Mouse (Mus musculus): ENCODE measurements around the gene Ppp1r21. TPM values are rescaled to one million over a fixed set of nuclear protein-coding genes. Genes with fewer than 3 reads are reported as not detected.

The Ppp1r21 gene
- polyA plus RNA-seq, 1 experiment from 2014 or later = 17.0 TPM

DNA sequence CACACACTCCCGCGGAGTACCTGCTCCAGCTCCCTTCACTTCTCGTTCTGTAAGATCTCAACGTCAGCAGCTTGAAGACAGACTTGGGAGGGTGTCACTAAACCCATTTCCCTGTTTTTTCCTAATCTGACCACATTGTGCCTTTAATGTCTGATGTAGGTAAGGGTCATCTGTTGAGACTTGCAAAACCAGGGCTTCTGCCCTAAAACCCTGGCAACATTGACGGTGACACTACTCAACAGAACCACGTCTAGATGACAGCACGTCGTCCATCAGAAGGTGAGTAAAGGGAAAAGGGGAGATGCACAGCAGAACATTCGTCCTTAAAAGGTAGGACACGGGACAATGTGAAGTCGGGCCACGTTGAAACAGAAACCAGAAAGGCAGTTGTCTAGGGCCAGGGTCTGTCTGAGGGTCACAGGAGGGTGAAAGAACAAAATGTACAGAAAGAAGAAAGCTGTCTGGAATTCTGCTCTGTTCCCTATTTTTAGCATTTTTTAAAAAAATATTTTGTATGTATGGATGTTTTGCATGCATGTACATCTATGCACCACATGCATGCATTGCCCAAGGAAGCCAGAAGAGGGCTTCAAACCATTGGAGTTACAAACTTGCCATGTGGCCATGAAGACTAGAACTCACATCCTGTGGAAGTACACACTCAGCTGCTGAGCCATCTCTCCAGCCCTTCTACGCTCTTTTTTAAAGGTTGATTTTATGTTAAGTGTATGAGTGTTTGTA is 38.4 kb upstream of the Ppp1r21 start:
- H3K9ac ChIP-seq (ENCODE audit: low read length) = no peak overlapping the region
- 95% methylated on average over 13 of the region's 13 CpGs for WGBS
- no peaks in the 10 kb centered on the region for H3K9me3 ChIP-seq (ENCODE audit: control insufficient read depth, low read length)
- H3K4me1 ChIP-seq (ENCODE audit: control insufficient read depth in 2 of 2, insufficient read depth in 2 of 2, low read length in 2 of 2) = peaks cover 6 to 10% of the 10 kb centered on the region in 2 experiments; a peak in 2 of 4 replicates
- ATAC-seq (ENCODE audit: insufficient number of reproducible peaks, insufficient read depth, low FRiP score, low read depth) = no peak
- H3K36me3 ChIP-seq (ENCODE audit: control insufficient read depth, insufficient read depth, low read length) = peaks cover 21% of the 10 kb centered on the region
- no peak overlapping the region for H3K4me3 ChIP-seq (ENCODE audit: control insufficient read depth in 1 of 2, insufficient read depth in 1 of 2, low read depth in 1 of 2, low read length in 2 of 2)
- H3K27me3 ChIP-seq (ENCODE audit: control insufficient read depth, insufficient read depth, low read length) = no peaks in the 10 kb centered on the region
- H3K27ac ChIP-seq (replicated peaks in 1 of 2; ENCODE audit: control insufficient read depth in 1 of 2, insufficient read depth in 1 of 2, low read depth in 2 of 2, low read length in 2 of 2) = no peak overlapping the region
- no peak overlapping the region for H3K4me2 ChIP-seq (ENCODE audit: low read length)

DNA sequence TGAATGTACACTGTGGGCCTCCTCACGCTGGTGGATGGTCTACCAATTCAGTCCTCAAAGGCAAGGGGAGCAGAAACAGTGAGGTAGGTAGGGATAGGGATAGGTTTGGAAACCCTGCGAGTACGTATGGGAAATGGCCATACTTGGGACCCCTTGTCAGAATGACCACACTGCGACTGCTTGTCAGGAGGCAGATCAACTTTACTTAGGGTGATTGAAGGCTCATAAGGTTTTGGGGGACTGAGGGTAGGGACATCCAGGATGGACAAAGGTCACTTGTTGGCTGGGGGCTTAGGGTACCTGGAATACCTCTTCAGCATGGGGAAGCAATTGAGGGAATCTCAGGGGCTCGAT is 37.8 kb upstream of the Ppp1r21 start:
- Histone ChIP-seq H3K4me2 (ENCODE audit: low read length) (no peak overlapping the region), H3K9me3 (ENCODE audit: control insufficient read depth, low read length) (no peaks in the 10 kb centered on the region), H3K36me3 (ENCODE audit: control insufficient read depth, insufficient read depth, low read length) (peaks cover 16% of the 10 kb centered on the region), H3K4me3 (ENCODE audit: control insufficient read depth in 1 of 2, insufficient read depth in 1 of 2, low read depth in 1 of 2, low read length in 2 of 2) (no peak overlapping the region), H3K27ac (replicated peaks in 1 of 2; ENCODE audit: control insufficient read depth in 1 of 2, insufficient read depth in 1 of 2, low read depth in 2 of 2, low read length in 2 of 2) (no peak overlapping the region), H3K9ac (ENCODE audit: low read length) (no peak overlapping the region), H3K27me3 (ENCODE audit: control insufficient read depth, insufficient read depth, low read length) (no peaks in the 10 kb centered on the region), H3K4me1 (ENCODE audit: control insufficient read depth in 2 of 2, insufficient read depth in 2 of 2, low read length in 2 of 2) (peaks cover 6 to 10% of the 10 kb centered on the region in 2 experiments; a peak in 2 of 4 replicates)
- no peak for ATAC-seq (ENCODE audit: insufficient number of reproducible peaks, insufficient read depth, low FRiP score, low read depth)
- WGBS = 95% methylated on average over 5 of the region's 5 CpGs

DNA sequence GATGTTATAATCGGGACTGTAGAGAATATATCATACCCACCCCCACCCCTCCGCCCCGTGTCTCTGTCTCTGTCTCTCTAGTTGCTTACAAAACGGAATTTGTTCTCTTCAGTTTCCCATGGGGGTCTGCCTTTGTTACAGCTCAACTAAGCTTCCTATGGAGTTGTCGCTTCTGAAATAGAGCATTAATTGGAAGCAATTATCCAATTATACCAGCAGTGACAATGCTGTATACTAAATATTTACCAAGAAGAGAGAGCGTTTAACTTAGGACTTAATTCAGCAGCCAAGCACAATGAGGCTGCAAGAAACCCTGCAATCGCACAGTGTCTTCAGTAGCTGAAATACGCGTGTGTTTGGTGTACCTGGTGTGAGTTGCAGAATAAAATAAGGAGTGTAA is 36.4 kb upstream of the Ppp1r21 start:
- Histone ChIP-seq H3K27ac (replicated peaks in 1 of 2; ENCODE audit: control insufficient read depth in 1 of 2, insufficient read depth in 1 of 2, low read depth in 2 of 2, low read length in 2 of 2) (no peak overlapping the region), H3K4me3 (ENCODE audit: control insufficient read depth in 1 of 2, insufficient read depth in 1 of 2, low read depth in 1 of 2, low read length in 2 of 2) (no peak overlapping the region), H3K27me3 (ENCODE audit: control insufficient read depth, insufficient read depth, low read length) (no peaks in the 10 kb centered on the region), H3K36me3 (ENCODE audit: control insufficient read depth, insufficient read depth, low read length) (peaks cover 13% of the 10 kb centered on the region), H3K9ac (ENCODE audit: low read length) (no peak overlapping the region), H3K4me2 (ENCODE audit: low read length) (no peak overlapping the region), H3K9me3 (ENCODE audit: control insufficient read depth, low read length) (no peaks in the 10 kb centered on the region), H3K4me1 (ENCODE audit: control insufficient read depth in 2 of 2, insufficient read depth in 2 of 2, low read length in 2 of 2) (peaks cover 6 to 10% of the 10 kb centered on the region in 2 experiments; a peak in 2 of 4 replicates)
- ATAC-seq (ENCODE audit: insufficient number of reproducible peaks, insufficient read depth, low FRiP score, low read depth) = no peak
- 89% methylated on average over 9 of the region's 9 CpGs for WGBS

DNA sequence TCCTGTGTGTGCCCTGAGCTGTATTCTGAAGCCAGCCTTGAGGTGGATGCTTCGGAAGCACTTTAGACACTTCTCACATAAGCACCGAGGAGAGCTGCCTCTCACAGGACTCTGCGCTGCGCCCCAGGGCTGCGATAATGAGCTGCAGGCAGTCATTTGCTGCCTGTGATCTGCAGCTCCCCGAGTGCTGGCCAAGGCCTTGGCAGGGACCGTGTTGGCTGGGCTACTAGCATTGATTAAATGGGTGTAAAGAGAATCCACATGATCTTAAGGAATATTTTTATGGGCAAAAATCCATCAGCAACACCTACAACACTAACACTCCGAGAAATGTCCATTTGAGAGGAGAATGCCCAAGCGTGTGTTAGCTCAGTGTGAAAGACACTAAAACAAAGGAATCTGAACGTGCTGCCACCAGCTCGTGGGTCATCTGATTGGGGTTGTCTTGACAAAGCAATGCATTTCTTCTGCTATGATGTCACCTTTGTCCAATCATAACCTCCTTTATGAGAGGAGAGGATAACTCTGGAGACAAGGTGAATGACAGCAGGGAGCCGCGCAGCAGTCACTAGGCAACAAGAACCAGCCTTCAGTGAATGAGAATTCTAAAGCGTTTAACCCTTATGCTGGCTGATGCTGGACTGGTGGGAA is 35.7 kb upstream of the Ppp1r21 start:
- no peaks in the 10 kb centered on the region for H3K27me3 ChIP-seq (ENCODE audit: control insufficient read depth, insufficient read depth, low read length)
- no peak overlapping the region for H3K9ac ChIP-seq (ENCODE audit: low read length)
- H3K4me3 ChIP-seq (ENCODE audit: control insufficient read depth in 1 of 2, insufficient read depth in 1 of 2, low read depth in 1 of 2, low read length in 2 of 2) = no peak overlapping the region
- peaks cover 10% of the 10 kb centered on the region for H3K36me3 ChIP-seq (ENCODE audit: control insufficient read depth, insufficient read depth, low read length)
- H3K9me3 ChIP-seq (ENCODE audit: control insufficient read depth, low read length) = no peaks in the 10 kb centered on the region
- H3K27ac ChIP-seq (replicated peaks in 1 of 2; ENCODE audit: control insufficient read depth in 1 of 2, insufficient read depth in 1 of 2, low read depth in 2 of 2, low read length in 2 of 2) = no peak overlapping the region
- 43% methylated on average over 14 of the region's 14 CpGs for WGBS
- H3K4me2 ChIP-seq (ENCODE audit: low read length) = peak overlapping the region; percentile 21; the same call in 1 of the 2 replicates
- ATAC-seq (ENCODE audit: insufficient number of reproducible peaks, insufficient read depth, low FRiP score, low read depth) = no peak
- H3K4me1 ChIP-seq (ENCODE audit: control insufficient read depth in 2 of 2, insufficient read depth in 2 of 2, low read length in 2 of 2) = peaks cover 6 to 10% of the 10 kb centered on the region in 2 experiments; a peak in 2 of 4 replicates

DNA sequence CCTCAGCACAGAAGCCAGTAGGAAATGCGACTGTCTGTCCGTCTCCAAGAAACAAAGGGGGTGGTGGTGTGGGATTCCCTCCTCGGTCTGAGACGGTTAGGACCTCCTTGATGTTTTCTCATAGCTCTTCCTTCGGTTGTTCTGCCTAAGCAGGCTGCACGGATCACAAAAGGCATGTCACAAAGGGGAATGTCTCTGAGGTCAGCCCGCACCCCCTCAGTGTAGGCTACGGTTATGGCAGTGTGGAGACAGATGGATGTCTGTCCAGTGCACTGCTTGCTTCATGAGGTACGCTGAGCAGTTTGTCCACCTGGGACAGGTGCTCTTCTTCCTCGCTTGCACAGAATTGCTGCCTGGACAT is 35.2 kb upstream of the Ppp1r21 start:
- Histone ChIP-seq H3K4me1 (ENCODE audit: control insufficient read depth in 2 of 2, insufficient read depth in 2 of 2, low read length in 2 of 2) (peaks cover 6 to 10% of the 10 kb centered on the region in 2 experiments; a peak in 2 of 4 replicates), H3K27me3 (ENCODE audit: control insufficient read depth, insufficient read depth, low read length) (no peaks in the 10 kb centered on the region), H3K9ac (ENCODE audit: low read length) (no peak overlapping the region), H3K36me3 (ENCODE audit: control insufficient read depth, insufficient read depth, low read length) (peaks cover 10% of the 10 kb centered on the region), H3K9me3 (ENCODE audit: control insufficient read depth, low read length) (no peaks in the 10 kb centered on the region), H3K4me2 (ENCODE audit: low read length) (0 out of 2 replicates have a peak overlapping the region, but pooled peaks have one; percentile 20), H3K27ac (replicated peaks in 1 of 2; ENCODE audit: control insufficient read depth in 1 of 2, insufficient read depth in 1 of 2, low read depth in 2 of 2, low read length in 2 of 2) (no peak overlapping the region), H3K4me3 (ENCODE audit: control insufficient read depth in 1 of 2, insufficient read depth in 1 of 2, low read depth in 1 of 2, low read length in 2 of 2) (no peak overlapping the region)
- 75% methylated on average over 10 of the region's 10 CpGs for WGBS
- ATAC-seq (ENCODE audit: insufficient number of reproducible peaks, insufficient read depth, low FRiP score, low read depth) = no peak

DNA sequence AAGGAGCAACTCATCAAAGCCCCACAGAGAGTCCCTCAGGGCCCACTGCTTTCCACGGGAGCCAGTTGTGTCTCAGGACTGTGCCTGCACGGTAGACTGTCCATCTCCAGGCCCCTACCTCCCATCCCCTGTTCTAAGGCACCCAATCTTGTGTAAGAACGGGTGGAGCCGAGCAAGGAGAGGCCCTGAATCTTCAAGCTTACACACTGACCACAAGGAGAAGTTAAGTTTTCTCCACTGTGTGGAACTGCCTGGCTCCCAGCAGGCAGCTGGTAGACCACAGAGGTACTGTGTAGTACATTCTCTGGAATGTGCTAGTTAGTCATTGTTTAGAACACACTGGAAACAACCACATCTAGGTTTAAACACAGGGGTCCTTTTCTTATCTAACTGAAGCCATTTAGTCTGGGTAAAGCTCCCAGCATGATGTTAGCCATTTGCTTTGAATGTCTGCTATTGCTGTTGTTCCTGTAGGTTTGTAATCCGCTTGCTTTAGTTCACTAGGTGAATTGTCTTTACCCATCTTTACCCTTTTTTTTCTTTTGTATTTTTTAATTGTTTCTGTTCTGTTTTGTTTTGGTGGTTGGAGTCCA is 31.7 kb upstream of the Ppp1r21 start:
- Histone ChIP-seq H3K4me1 (ENCODE audit: control insufficient read depth in 2 of 2, insufficient read depth in 2 of 2, low read length in 2 of 2) (peaks cover 6 to 10% of the 10 kb centered on the region in 2 experiments; a peak in 2 of 4 replicates), H3K27ac (replicated peaks in 1 of 2; ENCODE audit: control insufficient read depth in 1 of 2, insufficient read depth in 1 of 2, low read depth in 2 of 2, low read length in 2 of 2) (no peak overlapping the region), H3K9me3 (ENCODE audit: control insufficient read depth, low read length) (no peaks in the 10 kb centered on the region), H3K9ac (ENCODE audit: low read length) (no peak overlapping the region), H3K27me3 (ENCODE audit: control insufficient read depth, insufficient read depth, low read length) (no peaks in the 10 kb centered on the region), H3K4me3 (ENCODE audit: control insufficient read depth in 1 of 2, insufficient read depth in 1 of 2, low read depth in 1 of 2, low read length in 2 of 2) (no peak overlapping the region), H3K4me2 (ENCODE audit: low read length) (no peak overlapping the region), H3K36me3 (ENCODE audit: control insufficient read depth, insufficient read depth, low read length) (no peaks in the 10 kb centered on the region)
- ATAC-seq (ENCODE audit: insufficient number of reproducible peaks, insufficient read depth, low FRiP score, low read depth) = no peak
- 83% methylated on average over 5 of the region's 5 CpGs for WGBS

DNA sequence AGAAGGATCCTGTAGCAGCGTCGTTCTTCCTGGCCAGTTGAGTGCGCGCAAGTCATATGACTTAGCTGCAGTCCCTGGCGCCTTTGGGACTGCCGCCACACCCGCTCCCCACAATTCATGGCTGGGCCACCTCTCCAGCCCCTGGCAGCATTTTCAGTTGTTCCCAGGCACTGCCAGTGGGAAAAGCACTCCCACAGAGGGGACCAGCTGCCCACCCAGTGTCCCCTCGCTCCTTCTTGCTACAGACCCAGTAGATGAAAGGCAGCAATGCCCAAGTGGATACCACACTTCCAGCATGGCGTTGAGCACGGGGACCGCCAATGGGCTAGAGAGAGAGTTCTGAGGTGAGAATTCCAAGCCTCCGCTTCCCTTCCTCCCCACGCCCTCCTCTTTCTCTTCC is 25.9 kb upstream of the Ppp1r21 start:
- Histone ChIP-seq H3K4me1 (ENCODE audit: control insufficient read depth in 2 of 2, insufficient read depth in 2 of 2, low read length in 2 of 2) (peaks cover 5 to 7% of the 10 kb centered on the region in 2 experiments; a peak in 3 of 4 replicates), H3K9me3 (ENCODE audit: control insufficient read depth, low read length) (no peaks in the 10 kb centered on the region), H3K27me3 (ENCODE audit: control insufficient read depth, insufficient read depth, low read length) (no peaks in the 10 kb centered on the region), H3K4me3 (ENCODE audit: control insufficient read depth in 1 of 2, insufficient read depth in 1 of 2, low read depth in 1 of 2, low read length in 2 of 2) (no peak overlapping the region), H3K9ac (ENCODE audit: low read length) (no peak overlapping the region), H3K27ac (replicated peaks in 1 of 2; ENCODE audit: control insufficient read depth in 1 of 2, insufficient read depth in 1 of 2, low read depth in 2 of 2, low read length in 2 of 2) (no peak overlapping the region), H3K36me3 (ENCODE audit: control insufficient read depth, insufficient read depth, low read length) (no peaks in the 10 kb centered on the region), H3K4me2 (ENCODE audit: low read length) (no peak overlapping the region)
- 89% methylated on average over 13 of the region's 13 CpGs for WGBS
- ATAC-seq (ENCODE audit: insufficient number of reproducible peaks, insufficient read depth, low FRiP score, low read depth) = no peak

All from heart, embryonic 14.5 days (tissue).